Mouse (Mus musculus): Measurements from ENCODE around the gene Lmx1a. TPM values are rescaled to one million over a fixed set of nuclear protein-coding genes. Genes with fewer than 3 reads are reported as not detected.

The Lmx1a gene
- polyA plus RNA-seq, 1 experiment = not detected

- no peak for DNase-seq
- Histone ChIP-seq H3K4me3 (replicated peaks; ENCODE audit: extremely low read depth, low read depth, low read length) (no peak overlapping the region), H3K4me1 (ENCODE audit: control insufficient read depth, insufficient read depth, low read length) (no peaks in the 10 kb centered on the region)
- TF ChIP-seq CTCF (IDR thresholded peaks at IDR 0.05; ENCODE audit: insufficient read depth, low read length) = no peak
- TF ChIP-seq POLR2A (IDR thresholded peaks at IDR 0.05; ENCODE audit: borderline replicate concordance, extremely low read depth, low read depth, low read length) = no peak
- 87% methylated on average over 7 of the region's 7 CpGs for whole genome bisulfite sequencing
These were observed 81.4 kb downstream of the Lmx1a start for GRCm38 (mm10) chr1:167770457-167770856.

DNA sequence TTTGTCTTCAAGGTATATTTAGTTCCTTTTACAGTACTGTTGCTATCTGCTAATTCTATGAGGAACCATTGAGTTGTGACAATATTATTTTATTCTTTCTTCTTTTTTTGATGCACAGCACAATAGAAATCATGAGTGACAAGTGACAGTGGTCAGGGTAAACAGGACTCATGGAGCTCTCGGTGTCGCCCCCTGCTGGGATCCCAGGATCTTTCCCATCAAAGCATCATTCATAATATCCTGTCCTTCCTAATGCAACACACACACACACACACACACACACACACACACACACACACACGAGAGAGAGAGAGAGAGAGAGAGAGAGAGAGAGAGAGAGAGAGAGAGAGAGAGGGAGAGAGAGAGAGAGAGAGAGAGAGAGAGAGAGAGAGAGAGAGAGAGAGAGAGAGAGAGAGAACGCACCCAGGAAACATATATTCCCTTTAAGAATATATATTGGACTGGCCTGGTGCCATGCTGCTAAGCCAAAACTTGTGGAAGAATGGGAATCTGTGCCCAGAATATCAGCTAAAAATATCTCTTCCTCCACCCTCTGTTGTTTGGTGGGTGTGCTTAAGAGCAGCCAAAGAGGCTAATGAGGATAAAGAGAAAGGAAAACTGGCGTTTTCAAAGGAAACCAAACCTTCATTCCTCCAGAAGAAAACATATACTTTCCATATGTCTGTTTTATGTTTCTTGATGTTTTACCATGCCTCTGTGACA is 90.9 kb downstream of the Lmx1a start:
- Histone ChIP-seq H3K4me3 (replicated peaks; ENCODE audit: extremely low read depth, low read depth, low read length) (no peak overlapping the region), H3K4me1 (ENCODE audit: control insufficient read depth, insufficient read depth, low read length) (no peaks in the 10 kb centered on the region)
- WGBS = 64% methylated on average over 4 of the region's 5 CpGs
- DNase-seq = no peak
- TF ChIP-seq CTCF (IDR thresholded peaks at IDR 0.05; ENCODE audit: insufficient read depth, low read length) = no peak
- no peak for TF ChIP-seq POLR2A (IDR thresholded peaks at IDR 0.05; ENCODE audit: borderline replicate concordance, extremely low read depth, low read depth, low read length)

DNA sequence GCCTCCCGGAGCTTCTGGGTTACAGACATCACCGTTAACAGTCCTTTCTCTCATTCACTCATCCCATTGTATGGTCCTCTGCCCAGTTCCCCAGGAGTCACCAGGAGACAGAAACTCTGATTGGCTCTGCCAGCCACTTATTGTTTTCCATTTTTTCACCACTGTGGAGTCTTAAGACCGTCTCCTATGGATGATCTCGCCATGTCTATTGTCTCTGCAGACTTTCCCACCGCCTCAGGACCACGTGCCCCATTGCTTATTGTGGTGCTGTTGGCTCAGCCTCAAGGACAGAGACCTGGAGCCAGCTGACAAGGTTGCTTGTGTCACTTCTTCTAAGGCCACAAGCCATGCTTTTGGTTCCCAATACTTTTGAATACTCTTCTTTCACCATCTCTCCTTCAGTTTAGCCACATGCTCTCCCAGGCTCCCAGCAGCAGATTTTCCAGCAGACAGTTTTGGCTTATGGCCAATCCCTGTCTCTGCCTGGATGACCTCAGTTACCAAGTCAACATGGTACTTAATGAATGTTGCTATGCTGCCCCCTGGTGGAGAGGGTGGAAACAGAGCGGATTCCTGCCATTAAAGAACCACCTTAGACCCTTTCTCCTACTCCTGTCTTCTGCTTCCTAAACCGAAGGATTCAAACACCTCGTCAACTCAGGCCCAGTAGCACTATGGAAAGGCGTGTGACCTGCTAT is 92.9 kb downstream of the Lmx1a start:
- peak; percentile 41 for DNase-seq
- 60% methylated on average over 10 of the region's 10 CpGs for WGBS
- TF ChIP-seq POLR2A (IDR thresholded peaks at IDR 0.05; ENCODE audit: borderline replicate concordance, extremely low read depth, low read depth, low read length) (no peak), CTCF (IDR thresholded peaks at IDR 0.05; ENCODE audit: insufficient read depth, low read length) (peak; percentile 50)
- H3K4me1 ChIP-seq (ENCODE audit: control insufficient read depth, insufficient read depth, low read length) = no peaks in the 10 kb centered on the region
- no peak overlapping the region for H3K4me3 ChIP-seq (replicated peaks; ENCODE audit: extremely low read depth, low read depth, low read length)

DNA sequence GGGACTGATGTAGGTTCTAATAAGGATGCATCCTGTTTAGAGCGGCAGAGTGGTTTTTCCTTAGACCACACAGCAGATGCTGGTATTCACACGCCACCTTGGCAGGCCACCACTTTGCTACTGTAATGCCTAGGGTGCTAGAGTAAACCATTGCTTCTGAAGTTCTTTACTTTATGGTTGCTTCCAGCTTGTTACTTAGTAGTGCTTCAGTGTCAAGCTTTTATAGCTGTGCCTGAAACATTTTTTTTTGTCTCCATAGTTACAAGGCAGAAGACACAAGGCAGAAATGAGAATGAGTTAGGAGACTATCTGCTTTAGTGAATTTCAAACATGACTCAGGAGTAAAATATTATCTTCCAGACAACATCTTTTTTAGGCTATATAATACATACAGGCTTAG is 95.0 kb downstream of the Lmx1a start:
- TF ChIP-seq POLR2A (IDR thresholded peaks at IDR 0.05; ENCODE audit: borderline replicate concordance, extremely low read depth, low read depth, low read length) = no peak
- WGBS = 80% methylated on average over 2 of the region's 2 CpGs
- Histone ChIP-seq H3K4me3 (replicated peaks; ENCODE audit: extremely low read depth, low read depth, low read length) (no peak overlapping the region), H3K4me1 (ENCODE audit: control insufficient read depth, insufficient read depth, low read length) (no peaks in the 10 kb centered on the region)
- DNase-seq = no peak

DNA sequence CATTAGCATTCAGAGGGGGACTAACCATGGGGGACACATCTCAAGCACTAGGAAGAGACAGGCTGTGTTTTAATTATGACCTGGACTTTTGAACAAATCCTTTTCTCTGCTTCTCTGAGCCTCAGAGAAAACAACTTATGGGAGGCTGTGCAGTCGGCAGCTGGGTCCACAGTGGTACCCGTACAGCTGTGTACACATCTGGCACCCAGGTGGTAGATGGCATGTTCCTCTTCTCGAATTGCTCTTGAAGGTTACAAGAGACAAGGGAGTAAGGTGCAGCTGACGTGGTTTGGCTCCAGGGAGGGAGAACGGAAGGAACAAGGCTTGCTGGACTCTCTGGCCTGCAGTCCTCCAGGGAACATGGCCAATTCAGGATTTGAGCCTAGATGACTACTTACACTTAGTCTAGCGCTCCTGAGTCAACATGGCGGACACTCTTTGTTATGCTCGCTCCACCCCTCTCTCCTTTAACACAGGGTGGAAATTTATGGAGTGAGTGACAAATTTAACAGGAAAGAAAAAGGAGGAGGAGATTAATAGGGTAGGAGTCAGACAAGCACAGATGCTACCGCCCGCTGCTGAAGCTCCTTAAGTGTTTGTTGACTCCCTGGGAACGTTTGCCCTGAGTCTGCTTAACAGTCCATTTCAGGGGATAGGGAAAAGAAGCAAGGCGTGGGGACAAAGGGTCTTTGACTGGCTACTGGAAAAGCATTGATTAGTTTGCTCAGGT is 99.8 kb downstream of the Lmx1a start:
- TF ChIP-seq CTCF (IDR thresholded peaks at IDR 0.05; ENCODE audit: insufficient read depth, low read length) (no peak), POLR2A (IDR thresholded peaks at IDR 0.05; ENCODE audit: borderline replicate concordance, extremely low read depth, low read depth, low read length) (no peak)
- H3K4me1 ChIP-seq (ENCODE audit: control insufficient read depth, insufficient read depth, low read length) = no peaks in the 10 kb centered on the region
- no peak overlapping the region for H3K4me3 ChIP-seq (replicated peaks; ENCODE audit: extremely low read depth, low read depth, low read length)
- 44% methylated on average over 12 of the region's 12 CpGs for WGBS
- no peak for DNase-seq

- H3K4me1 ChIP-seq (ENCODE audit: control insufficient read depth, insufficient read depth, low read length) = no peaks in the 10 kb centered on the region
- H3K4me3 ChIP-seq (replicated peaks; ENCODE audit: extremely low read depth, low read depth, low read length) = no peak overlapping the region
- no peak for TF ChIP-seq CTCF (IDR thresholded peaks at IDR 0.05; ENCODE audit: insufficient read depth, low read length)
- no peak for TF ChIP-seq POLR2A (IDR thresholded peaks at IDR 0.05; ENCODE audit: borderline replicate concordance, extremely low read depth, low read depth, low read length)
- DNase-seq = no peak
- 53% methylated on average over 8 of the region's 8 CpGs for WGBS
These were observed 100.4 kb downstream of the Lmx1a start for GRCm38 (mm10) chr1:167789448-167789847.

DNA sequence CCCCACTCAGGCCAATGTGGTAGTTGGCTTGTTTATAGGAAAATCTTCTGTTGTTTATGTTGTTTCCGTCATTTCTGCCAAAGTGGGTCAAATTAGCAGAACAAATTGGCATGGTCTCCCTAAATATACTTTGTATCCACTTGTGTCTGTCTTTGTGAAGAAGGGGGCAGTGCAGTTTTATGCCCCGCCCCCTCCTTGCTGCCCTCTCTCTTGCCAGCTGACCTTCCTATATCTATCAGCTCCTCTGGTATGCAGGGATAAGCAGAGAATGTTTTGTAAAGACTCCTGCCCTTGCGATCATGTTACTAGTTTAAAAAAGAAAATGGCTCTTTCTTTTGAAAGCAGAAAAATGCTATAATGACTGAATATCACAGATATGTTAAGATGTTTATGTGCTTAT is 101.7 kb downstream of the Lmx1a start:
- Histone ChIP-seq H3K4me1 (ENCODE audit: control insufficient read depth, insufficient read depth, low read length) (no peaks in the 10 kb centered on the region), H3K4me3 (replicated peaks; ENCODE audit: extremely low read depth, low read depth, low read length) (no peak overlapping the region)
- TF ChIP-seq CTCF (IDR thresholded peaks at IDR 0.05; ENCODE audit: insufficient read depth, low read length) (no peak), POLR2A (IDR thresholded peaks at IDR 0.05; ENCODE audit: borderline replicate concordance, extremely low read depth, low read depth, low read length) (no peak)
- DNase-seq = no peak
- WGBS = 43% methylated on average over 3 of the region's 3 CpGs

DNA sequence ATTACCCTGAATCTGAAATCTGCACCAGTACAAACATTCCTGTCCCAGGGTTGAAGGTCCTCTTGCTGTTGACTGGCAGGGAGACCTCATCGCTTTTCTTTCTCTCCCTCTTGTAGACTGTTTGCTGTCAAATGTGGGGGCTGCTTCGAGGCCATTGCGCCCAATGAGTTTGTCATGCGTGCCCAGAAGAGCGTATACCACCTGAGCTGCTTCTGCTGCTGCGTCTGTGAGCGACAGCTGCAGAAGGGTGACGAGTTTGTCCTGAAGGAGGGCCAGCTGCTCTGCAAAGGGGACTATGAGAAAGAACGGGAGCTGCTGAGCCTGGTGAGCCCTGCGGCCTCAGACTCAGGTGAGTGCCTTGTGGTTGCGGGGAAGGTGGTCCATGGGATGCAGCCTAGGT is 102.2 kb downstream of the Lmx1a start:
- 70% methylated on average over 11 of the region's 11 CpGs for WGBS
- TF ChIP-seq CTCF (IDR thresholded peaks at IDR 0.05; ENCODE audit: insufficient read depth, low read length) (no peak), POLR2A (IDR thresholded peaks at IDR 0.05; ENCODE audit: borderline replicate concordance, extremely low read depth, low read depth, low read length) (no peak)
- no peak for DNase-seq
- no peaks in the 10 kb centered on the region for H3K4me1 ChIP-seq (ENCODE audit: control insufficient read depth, insufficient read depth, low read length)
- no peak overlapping the region for H3K4me3 ChIP-seq (replicated peaks; ENCODE audit: extremely low read depth, low read depth, low read length)

- TF ChIP-seq POLR2A (IDR thresholded peaks at IDR 0.05; ENCODE audit: borderline replicate concordance, extremely low read depth, low read depth, low read length) (no peak), CTCF (IDR thresholded peaks at IDR 0.05; ENCODE audit: insufficient read depth, low read length) (no peak)
- Histone ChIP-seq H3K4me3 (replicated peaks; ENCODE audit: extremely low read depth, low read depth, low read length) (no peak overlapping the region), H3K4me1 (ENCODE audit: control insufficient read depth, insufficient read depth, low read length) (no peaks in the 10 kb centered on the region)
- 33% methylated on average over 4 of the region's 4 CpGs for WGBS
- DNase-seq = no peak
These were observed 112.9 kb downstream of the Lmx1a start for GRCm38 (mm10) chr1:167801923-167802322.

All from lung, adult 2 months (tissue).